Mouse (Mus musculus): Measurements from ENCODE around the gene Tmem136.

Tmem136 gene

GRCm38 (mm10) chr9:43108081-43108480 is 8.3 kb downstream of the Tmem136 start:
- DNase-seq (ENCODE audit: low spot score) = no peak

- no peak for DNase-seq (ENCODE audit: low spot score)
Observed at GRCm38 (mm10) chr9:43107555-43107954, 8.8 kb downstream of the Tmem136 start.

- DNase-seq (ENCODE audit: low spot score) = no peak
Observed at GRCm38 (mm10) chr9:43107187-43107517, 9.2 kb downstream of the Tmem136 start, which contains the start of gene Arhgef12. Arhgef12 (minus strand) TSS chr9:43107239.

- no peak for DNase-seq (ENCODE audit: low spot score)
Observed at GRCm38 (mm10) chr9:43106426-43107186, 9.8 kb downstream of the Tmem136 start.

- peak; percentile 95 for DNase-seq (ENCODE audit: low spot score)
Observed at GRCm38 (mm10) chr9:43105664-43106361, 10.6 kb downstream of the Tmem136 start.

- DNase-seq (ENCODE audit: low spot score) = no peak
Observed at GRCm38 (mm10) chr9:43104873-43105663, 11.3 kb downstream of the Tmem136 start.

- DNase-seq (ENCODE audit: low spot score) = no peak
Observed at GRCm38 (mm10) chr9:43104526-43104872, 11.9 kb downstream of the Tmem136 start.

- DNase-seq (ENCODE audit: low spot score) = no peak
Observed at GRCm38 (mm10) chr9:43103675-43104299, 12.6 kb downstream of the Tmem136 start.

GRCm38 (mm10) chr9:43102931-43103330 is 13.4 kb downstream of the Tmem136 start:
- DNase-seq (ENCODE audit: low spot score) = no peak

- no peak for DNase-seq (ENCODE audit: low spot score)
Observed at GRCm38 (mm10) chr9:43101936-43102595, 14.3 kb downstream of the Tmem136 start.

- DNase-seq (ENCODE audit: low spot score) = no peak
Observed at GRCm38 (mm10) chr9:43098922-43099321, 17.4 kb downstream of the Tmem136 start.

GRCm38 (mm10) chr9:43097801-43098557 is 18.4 kb downstream of the Tmem136 start:
- no peak for DNase-seq (ENCODE audit: low spot score)

- no peak for DNase-seq (ENCODE audit: low spot score)
Observed at GRCm38 (mm10) chr9:43096337-43096736, 20.0 kb downstream of the Tmem136 start.

- DNase-seq (ENCODE audit: low spot score) = no peak
Observed at GRCm38 (mm10) chr9:43094828-43095227, 21.5 kb downstream of the Tmem136 start.

- no peak for DNase-seq (ENCODE audit: low spot score)
Observed at GRCm38 (mm10) chr9:43093803-43094202, 22.6 kb downstream of the Tmem136 start.

- no peak for DNase-seq (ENCODE audit: low spot score)
Observed at GRCm38 (mm10) chr9:43085686-43086285, 30.6 kb downstream of the Tmem136 start.

GRCm38 (mm10) chr9:43084496-43085362 is 31.6 kb downstream of the Tmem136 start:
- DNase-seq (ENCODE audit: low spot score) = no peak

- no peak for DNase-seq (ENCODE audit: low spot score)
Observed at GRCm38 (mm10) chr9:43083441-43084055, 32.8 kb downstream of the Tmem136 start.

GRCm38 (mm10) chr9:43078711-43079110 is 37.7 kb downstream of the Tmem136 start:
- DNase-seq (ENCODE audit: low spot score) = no peak
